Mouse (Mus musculus): ENCODE results near the gene Lst1. TPM values are rescaled to one million over a fixed set of nuclear protein-coding genes. Genes with fewer than 3 reads are reported as not detected.
A peak's percentile ranks its signal among the peaks of the same experiment; 100 is the strongest.

The Lst1 gene
- polyA plus RNA-seq, 1 experiment from 2014 or later: 11.6 TPM

DNA sequence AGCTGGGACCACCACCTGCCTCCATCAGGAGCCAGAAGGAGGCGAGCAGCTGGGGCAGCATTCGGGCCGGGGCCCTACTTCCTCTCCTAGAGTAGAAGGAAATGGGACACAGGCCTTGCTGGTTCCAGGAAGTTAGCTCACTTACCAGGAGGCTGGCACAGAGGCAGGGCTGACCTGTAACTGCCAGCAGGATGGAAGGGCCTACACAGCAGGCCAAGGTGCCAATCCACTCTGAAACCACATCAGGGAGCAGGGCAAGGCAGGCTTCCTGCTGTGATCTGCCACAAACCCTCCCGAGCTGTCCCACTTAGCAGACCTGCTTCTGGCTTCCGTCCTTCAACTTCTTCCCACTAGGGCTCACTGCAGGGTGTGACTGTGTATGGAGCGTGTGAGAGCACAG, 34.1 kb upstream of the Lst1 start:
- no peak for ATAC-seq (ENCODE audit: insufficient read depth)
- peaks cover 34% of the 10 kb centered on the region for H3K36me3 ChIP-seq (ENCODE audit: insufficient read depth)
- no peak; the same call in 1 of the 2 replicates for TF ChIP-seq CTCF (IDR thresholded peaks at IDR 0.05; ENCODE audit: low read depth)
- peak; percentile 45 for DNase-seq
- H3K4me3 ChIP-seq (ENCODE audit: low read depth, low read length): no peak overlapping the region
- H3K9me3 ChIP-seq (ENCODE audit: low read depth, low read length): no peaks in the 10 kb centered on the region
- peak overlapping the region; percentile 52; the same call in 1 of the 2 replicates for H3K27ac ChIP-seq (ENCODE audit: low read depth)
- WGBS: 57% methylated on average over 6 of the region's 6 CpGs
- H3K4me1 ChIP-seq (ENCODE audit: insufficient read depth): no peaks in the 10 kb centered on the region
- H3K9ac ChIP-seq: no peak overlapping the region
- H3K27me3 ChIP-seq (ENCODE audit: insufficient read depth, low read length): no peaks in the 10 kb centered on the region
- no peak overlapping the region for H3K4me2 ChIP-seq

DNA sequence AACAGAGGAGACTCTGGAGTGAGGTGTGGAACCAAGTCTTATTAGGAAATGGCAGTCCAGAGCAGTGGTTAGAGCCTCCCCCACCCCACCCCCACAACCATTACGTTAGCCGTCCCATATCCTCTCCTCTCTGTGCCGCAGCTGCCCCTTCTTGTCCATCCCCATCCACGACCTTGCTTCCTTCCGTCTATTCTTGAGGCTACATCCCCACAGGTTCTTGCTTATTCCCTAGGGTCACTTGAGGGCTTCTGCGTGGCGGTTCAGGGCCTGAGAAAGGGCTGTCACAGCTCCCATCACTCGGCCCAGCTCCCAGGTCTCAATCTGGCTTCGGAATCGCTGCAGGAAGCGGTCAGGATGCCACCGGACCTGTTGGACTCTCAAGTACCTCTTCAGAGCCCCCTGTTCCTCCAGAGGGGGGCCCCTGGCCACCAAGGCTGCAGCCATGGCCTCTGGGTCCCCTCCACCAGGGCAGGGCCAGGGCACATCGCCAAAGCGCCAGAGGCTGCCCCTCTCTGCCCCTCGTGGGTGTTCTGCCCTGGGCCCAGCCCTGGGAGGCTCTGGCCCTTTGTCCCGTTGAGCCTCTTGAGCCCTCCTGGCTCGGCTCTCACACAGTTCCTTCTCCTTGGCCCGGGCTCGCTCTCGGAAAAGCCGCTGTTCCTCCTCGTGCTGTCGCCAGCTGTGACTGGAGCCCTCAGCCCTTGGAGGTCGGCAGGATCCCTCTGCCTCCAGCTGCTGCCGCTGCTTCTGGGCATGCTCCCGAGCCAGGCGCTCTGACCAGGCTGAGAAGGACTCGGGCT, 32.1 kb upstream of the Lst1 start, which contains the start of gene Gm16181:
Gene Gm16181, plus strand, starts transcription at position 679 of the 797 bp plus-strand sequence.
- no peak within 1 kb of the TSS for H3K4me2 ChIP-seq
- TF ChIP-seq CTCF (IDR thresholded peaks at IDR 0.05; ENCODE audit: low read depth): no peak
- H3K4me1 ChIP-seq (ENCODE audit: insufficient read depth): no peaks in the 10 kb centered on the region
- H3K27me3 ChIP-seq (ENCODE audit: insufficient read depth, low read length): no peaks in the 10 kb centered on the region
- H3K9ac ChIP-seq: peak within 1 kb of the TSS; percentile 20; the same call in 1 of the 2 replicates
- peak within 1 kb of the TSS; percentile 78; the same call in 1 of the 2 replicates for H3K27ac ChIP-seq (ENCODE audit: low read depth)
- whole genome bisulfite sequencing: 54% methylated on average over 28 of the region's 28 CpGs
- no peaks in the 10 kb centered on the region for H3K9me3 ChIP-seq (ENCODE audit: low read depth, low read length)
- DNase-seq (peak; percentile 61), ATAC-seq (ENCODE audit: insufficient read depth) (peak; percentile 50)
- H3K4me3 ChIP-seq (ENCODE audit: low read depth, low read length): no peak within 1 kb of the TSS
- peaks cover 27% of the 10 kb centered on the region for H3K36me3 ChIP-seq (ENCODE audit: insufficient read depth)

DNA sequence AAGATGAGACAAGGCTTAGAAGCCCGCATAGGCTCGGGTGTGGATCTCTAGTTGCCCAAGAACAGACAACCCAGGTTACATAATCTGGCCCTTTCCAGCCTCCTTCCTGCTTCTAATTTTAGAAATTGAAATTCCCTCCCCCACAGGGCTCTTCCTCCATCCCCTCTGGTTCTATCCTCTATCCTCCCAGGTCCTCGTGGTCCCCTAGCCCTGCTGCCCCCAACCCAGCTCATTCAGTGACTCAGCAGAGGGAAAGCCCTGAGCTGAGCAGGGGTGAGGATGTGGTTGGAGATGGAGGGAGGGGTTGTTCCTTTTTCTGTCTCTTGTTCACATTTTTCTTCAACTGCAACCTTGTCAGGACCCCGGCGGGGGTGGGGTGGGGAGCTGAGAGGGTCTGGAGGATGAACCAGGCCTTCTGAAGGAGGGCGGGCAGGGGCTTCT, 31.4 kb upstream of the Lst1 start:
- DNase-seq (no peak), ATAC-seq (ENCODE audit: insufficient read depth) (no peak)
- H3K9me3 ChIP-seq (ENCODE audit: low read depth, low read length): no peaks in the 10 kb centered on the region
- H3K36me3 ChIP-seq (ENCODE audit: insufficient read depth): peaks cover 23% of the 10 kb centered on the region
- no peak overlapping the region for H3K9ac ChIP-seq
- WGBS: 66% methylated on average over 6 of the region's 6 CpGs
- TF ChIP-seq CTCF (IDR thresholded peaks at IDR 0.05; ENCODE audit: low read depth): no peak
- H3K4me2 ChIP-seq: no peak overlapping the region
- no peak overlapping the region for H3K4me3 ChIP-seq (ENCODE audit: low read depth, low read length)
- 0 out of 2 replicates have a peak overlapping the region, but pooled peaks have one; percentile 32 for H3K27ac ChIP-seq (ENCODE audit: low read depth)
- H3K27me3 ChIP-seq (ENCODE audit: insufficient read depth, low read length): no peaks in the 10 kb centered on the region
- no peaks in the 10 kb centered on the region for H3K4me1 ChIP-seq (ENCODE audit: insufficient read depth)

DNA sequence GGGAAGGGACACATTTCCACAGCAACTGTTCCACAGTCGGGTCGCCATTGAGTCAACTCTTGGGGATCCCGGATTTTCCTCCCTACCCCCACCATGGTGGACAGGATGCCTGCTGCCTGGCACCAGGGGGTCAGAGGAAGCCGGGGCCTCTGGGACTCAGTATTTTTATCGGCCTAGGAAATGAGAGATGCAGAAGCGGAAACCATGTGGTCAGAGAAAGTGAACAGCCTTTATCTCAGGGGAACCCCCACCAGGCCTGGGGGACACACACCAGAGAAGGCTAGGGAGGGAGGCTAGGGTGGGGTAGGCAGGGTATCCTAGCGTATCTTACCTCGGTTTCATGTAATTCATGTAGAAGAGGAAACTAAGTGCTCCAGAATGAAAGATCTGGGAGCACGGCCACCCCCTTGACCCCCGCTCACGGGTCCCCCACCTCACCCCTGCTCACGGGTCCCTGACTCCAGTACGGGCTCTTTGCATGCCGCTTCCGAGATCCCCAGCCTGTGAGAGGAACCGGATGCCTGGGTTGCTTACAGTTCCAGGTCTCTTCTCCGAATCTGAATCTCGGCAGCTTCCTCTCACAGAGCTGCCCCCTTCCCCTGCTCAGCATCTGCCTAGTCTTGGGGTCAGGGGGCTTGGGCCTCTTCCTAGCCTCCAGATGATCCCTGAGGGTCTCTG, 30.4 kb upstream of the Lst1 start:
- Histone ChIP-seq H3K4me3 (ENCODE audit: low read depth, low read length) (no peak overlapping the region), H3K27me3 (ENCODE audit: insufficient read depth, low read length) (no peaks in the 10 kb centered on the region), H3K9me3 (ENCODE audit: low read depth, low read length) (no peaks in the 10 kb centered on the region), H3K4me2 (0 out of 2 replicates have a peak overlapping the region, but pooled peaks have one; percentile 23), H3K36me3 (ENCODE audit: insufficient read depth) (peaks cover 23% of the 10 kb centered on the region), H3K9ac (0 out of 2 replicates have a peak overlapping the region, but pooled peaks have one; percentile 13), H3K27ac (ENCODE audit: low read depth) (peak overlapping the region; percentile 46), H3K4me1 (ENCODE audit: insufficient read depth) (no peaks in the 10 kb centered on the region)
- no peak for TF ChIP-seq CTCF (IDR thresholded peaks at IDR 0.05; ENCODE audit: low read depth)
- 64% methylated on average over 18 of the region's 18 CpGs for WGBS
- peak; percentile 58; the same call in 1 of the 2 replicates for ATAC-seq (ENCODE audit: insufficient read depth)
- peak; percentile 61 for DNase-seq

DNA sequence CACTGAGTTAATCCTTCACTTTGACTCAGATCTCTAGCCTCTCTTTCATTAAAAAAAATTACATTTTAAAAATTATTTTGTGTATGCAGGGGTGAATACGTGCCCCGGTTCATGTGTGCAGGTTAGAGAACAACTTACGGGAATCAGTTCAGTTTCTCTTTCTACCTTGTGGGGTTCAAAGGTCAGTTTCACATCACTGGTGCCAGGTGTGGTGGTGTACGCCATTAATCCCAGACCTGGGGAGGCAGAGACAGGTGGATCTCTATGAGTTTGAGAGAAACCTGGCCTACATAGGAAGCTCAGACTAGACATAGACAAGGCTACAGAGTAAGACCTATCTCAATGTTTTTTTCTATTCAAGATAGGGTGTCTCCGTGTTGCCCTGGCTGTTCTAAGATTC, 24.8 kb upstream of the Lst1 start:
- no peak for ATAC-seq (ENCODE audit: insufficient read depth)
- no peak overlapping the region for H3K9ac ChIP-seq
- WGBS: 88% methylated on average over 5 of the region's 5 CpGs
- H3K4me3 ChIP-seq (ENCODE audit: low read depth, low read length): no peak overlapping the region
- no peak overlapping the region for H3K4me2 ChIP-seq
- TF ChIP-seq CTCF (IDR thresholded peaks at IDR 0.05; ENCODE audit: low read depth): no peak
- DNase-seq: no peak
- no peaks in the 10 kb centered on the region for H3K36me3 ChIP-seq (ENCODE audit: insufficient read depth)
- no peaks in the 10 kb centered on the region for H3K27me3 ChIP-seq (ENCODE audit: insufficient read depth, low read length)
- no peaks in the 10 kb centered on the region for H3K9me3 ChIP-seq (ENCODE audit: low read depth, low read length)
- no peaks in the 10 kb centered on the region for H3K4me1 ChIP-seq (ENCODE audit: insufficient read depth)
- no peak overlapping the region for H3K27ac ChIP-seq (ENCODE audit: low read depth)

DNA sequence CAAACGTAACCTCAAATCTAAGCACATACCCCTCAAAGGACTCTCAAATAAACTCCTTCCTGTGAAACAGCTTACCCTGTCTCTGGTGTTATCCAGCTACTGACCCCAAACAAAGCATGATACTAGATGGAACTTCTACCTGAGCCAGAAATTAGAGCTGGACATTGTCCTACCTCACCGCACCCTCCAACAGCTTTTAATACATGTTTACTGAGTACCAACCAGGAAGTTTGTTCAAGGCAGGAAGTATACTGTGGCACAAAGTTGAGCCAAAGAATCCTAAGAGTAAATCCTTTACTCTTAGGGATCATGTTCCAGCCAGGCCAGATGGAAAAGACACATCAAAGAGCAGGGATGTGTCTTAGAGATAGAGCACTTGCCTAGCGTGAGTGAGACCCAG, 22.4 kb upstream of the Lst1 start:
- no peaks in the 10 kb centered on the region for H3K9me3 ChIP-seq (ENCODE audit: low read depth, low read length)
- ATAC-seq (ENCODE audit: insufficient read depth): no peak
- no peak overlapping the region for H3K9ac ChIP-seq
- H3K4me2 ChIP-seq: no peak overlapping the region
- 48% methylated on average over 3 of the region's 3 CpGs for WGBS
- DNase-seq: no peak
- no peaks in the 10 kb centered on the region for H3K4me1 ChIP-seq (ENCODE audit: insufficient read depth)
- no peak overlapping the region for H3K4me3 ChIP-seq (ENCODE audit: low read depth, low read length)
- no peak for TF ChIP-seq CTCF (IDR thresholded peaks at IDR 0.05; ENCODE audit: low read depth)
- H3K27me3 ChIP-seq (ENCODE audit: insufficient read depth, low read length): no peaks in the 10 kb centered on the region
- no peaks in the 10 kb centered on the region for H3K36me3 ChIP-seq (ENCODE audit: insufficient read depth)
- no peak overlapping the region for H3K27ac ChIP-seq (ENCODE audit: low read depth)
